Mouse (Mus musculus) spleen, postnatal 14 days (tissue): ENCODE results near the gene Igfbp3.

ENCODE experiments used
- DNase-seq, 2 experiments: peaks; one replicate each; pipeline ENCODE4 v3.0.0; 2021 to 2022; ENCODE audit warnings: low spot score in 2 of 2

The Igfbp3 gene

DNA sequence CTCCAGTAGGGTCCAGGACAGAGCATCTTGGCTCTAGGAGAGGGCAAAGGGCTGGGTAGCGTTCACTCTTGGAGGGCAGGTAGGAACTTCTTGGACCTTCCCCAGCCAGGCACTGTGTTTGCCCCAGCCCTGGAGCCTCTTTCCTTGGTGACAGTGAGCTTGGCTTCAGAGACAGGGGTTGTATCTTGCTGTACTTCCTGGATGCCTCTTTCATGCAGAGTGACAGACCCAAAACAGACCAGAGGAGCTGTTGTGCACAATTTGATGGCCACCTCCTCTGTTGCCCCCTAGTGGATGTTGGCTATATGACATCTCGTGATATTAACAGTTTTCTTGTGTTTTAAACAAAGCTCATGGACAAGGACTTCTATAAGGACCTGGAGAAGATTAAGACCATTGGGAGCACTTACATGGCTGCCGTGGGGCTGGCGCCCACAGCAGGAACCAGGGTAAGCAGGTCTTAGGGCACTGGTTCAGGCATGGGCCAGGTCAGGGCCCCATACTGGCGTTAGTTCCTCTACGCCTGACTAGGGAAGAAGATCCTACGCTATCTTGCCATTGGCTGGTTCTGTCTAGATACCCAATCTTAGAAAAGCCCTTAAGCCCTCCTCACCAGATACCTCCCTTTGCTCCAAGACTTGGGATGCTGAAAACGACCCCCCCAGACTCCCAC lies 52.1 kb downstream of the Igfbp3 start:
- DNase-seq, result no peak

DNA sequence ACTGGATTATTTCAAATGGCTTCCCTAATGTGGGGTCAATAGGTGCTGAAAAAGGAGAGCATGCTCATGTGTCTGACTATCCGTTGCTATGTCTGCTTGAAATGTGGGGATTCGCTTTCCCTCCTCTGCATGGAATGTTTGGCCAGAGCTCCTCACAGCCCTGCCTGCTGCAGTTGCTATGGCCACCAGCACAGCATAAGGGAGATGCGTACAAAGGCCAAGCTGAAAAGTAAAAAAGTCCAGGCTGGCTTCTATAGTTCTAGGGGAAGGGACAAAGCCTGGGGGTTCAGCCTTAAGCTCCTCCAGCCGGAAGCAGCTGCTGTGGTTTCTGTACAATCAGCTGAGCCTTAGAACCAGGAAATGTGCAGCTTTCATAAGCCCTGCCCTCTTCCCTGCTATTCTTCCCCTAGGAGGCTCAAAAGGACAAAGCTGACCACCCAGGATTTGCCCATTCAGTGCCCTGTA lies 53.1 kb downstream of the Igfbp3 start:
- no peak for DNase-seq

DNA sequence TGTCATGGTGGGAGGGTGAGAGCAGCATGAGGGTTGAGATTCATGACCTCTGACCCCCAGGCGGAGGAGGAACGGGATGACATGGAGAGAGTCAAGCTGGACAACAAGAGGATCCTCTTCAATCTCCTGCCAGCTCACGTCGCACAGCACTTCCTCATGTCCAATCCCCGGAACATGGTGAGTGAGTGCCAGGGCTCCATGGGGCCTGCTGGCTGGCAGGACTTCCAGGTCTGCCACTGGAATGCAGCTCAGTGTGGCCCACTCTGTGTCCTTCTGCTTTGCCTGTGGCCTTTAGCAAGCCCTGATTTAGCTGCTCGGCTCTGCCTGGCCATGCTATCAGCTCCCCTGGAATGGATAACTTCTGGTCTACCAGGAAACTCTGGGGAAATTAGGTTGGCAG lies 53.6 kb downstream of the Igfbp3 start:
- no peak for DNase-seq

DNA sequence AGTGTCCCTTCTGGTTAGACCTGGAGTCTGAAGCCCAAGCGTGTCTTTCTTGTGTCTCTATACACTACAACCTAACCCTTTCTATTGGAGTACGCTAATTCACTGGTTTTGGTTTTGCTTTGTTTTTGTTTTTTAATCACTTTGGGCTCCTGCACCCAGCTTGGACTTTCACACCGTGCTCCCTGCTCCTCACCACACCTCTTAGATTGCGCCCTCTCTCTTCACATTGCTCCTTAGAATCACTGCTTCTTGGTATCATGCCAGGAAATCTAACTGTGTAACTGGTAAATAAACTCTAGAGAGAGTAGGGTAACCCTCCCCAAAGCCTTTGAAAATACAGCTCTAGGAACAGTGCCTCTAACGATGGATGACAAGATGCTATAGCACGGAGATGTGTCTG lies 55.5 kb downstream of the Igfbp3 start:
- no peak for DNase-seq

DNA sequence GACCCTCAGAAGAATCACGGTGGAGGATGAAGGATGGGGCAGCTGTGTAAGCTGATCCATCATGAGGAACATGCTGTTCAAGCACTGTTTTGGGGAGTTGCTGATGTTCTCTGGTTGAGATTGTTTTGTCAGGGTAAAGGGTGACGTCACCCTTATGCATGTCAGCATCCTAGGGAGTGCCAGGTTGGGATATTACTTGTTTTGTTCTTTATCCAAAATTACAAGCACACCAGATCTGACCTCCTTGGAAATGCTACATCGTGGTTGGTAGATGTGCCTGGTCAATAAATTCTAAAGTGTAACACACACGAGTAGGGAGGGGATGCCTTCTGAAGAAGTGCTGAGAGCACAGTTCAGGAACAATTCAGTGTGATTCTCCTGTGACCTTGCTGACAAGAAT lies 57.3 kb downstream of the Igfbp3 start:
- no peak for DNase-seq
